Mouse (Mus musculus): ENCODE measurements at regions not wholly inside any gene's neighbourhood (a gene's known extent, or its start where the extent isn't known, plus 50 kb on each side); places are given as distances from the start of the nearest gene placed in this dataset.

DNA sequence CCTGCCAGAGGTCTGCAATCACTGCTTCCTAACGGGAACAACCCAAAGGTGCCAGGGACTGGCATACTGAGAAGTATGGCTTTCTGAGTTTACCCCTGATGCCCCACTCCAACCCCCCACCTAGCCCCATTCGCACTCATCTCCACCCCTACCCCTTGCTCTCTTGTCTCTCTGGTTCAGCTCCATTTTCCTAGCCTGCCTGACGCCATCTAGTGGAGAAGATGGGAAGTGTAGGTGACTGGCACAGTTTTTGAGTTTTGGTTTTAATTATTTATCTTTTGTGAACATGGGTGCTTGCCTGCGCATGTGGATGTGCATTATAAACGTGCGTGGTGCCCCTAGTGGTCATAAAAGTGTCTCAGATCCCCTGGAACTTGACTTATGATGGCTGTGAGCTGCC is 352.3 kb upstream of the Hs6st1 start:
- H3K4me1 ChIP-seq (replicated peaks; ENCODE audit: control insufficient read depth, insufficient read depth, low read length) = no peaks in the 10 kb centered on the region
- no peak overlapping the region for H3K27ac ChIP-seq (ENCODE audit: low read length)
- H3K27me3 ChIP-seq (replicated peaks; ENCODE audit: control insufficient read depth, insufficient read depth, low read length) = no peaks in the 10 kb centered on the region
- ATAC-seq = no peak
- H3K9ac ChIP-seq (replicated peaks; ENCODE audit: low read depth, low read length) = no peak overlapping the region
- WGBS = 64% methylated on average over 6 of the region's 6 CpGs
- no peaks in the 10 kb centered on the region for H3K9me3 ChIP-seq (ENCODE audit: control insufficient read depth, low read length)
- no peaks in the 10 kb centered on the region for H3K36me3 ChIP-seq (ENCODE audit: control insufficient read depth, insufficient read depth)
- H3K4me2 ChIP-seq (ENCODE audit: low read length) = no peak overlapping the region
- H3K4me3 ChIP-seq (replicated peaks; ENCODE audit: low read length) = no peak overlapping the region

DNA sequence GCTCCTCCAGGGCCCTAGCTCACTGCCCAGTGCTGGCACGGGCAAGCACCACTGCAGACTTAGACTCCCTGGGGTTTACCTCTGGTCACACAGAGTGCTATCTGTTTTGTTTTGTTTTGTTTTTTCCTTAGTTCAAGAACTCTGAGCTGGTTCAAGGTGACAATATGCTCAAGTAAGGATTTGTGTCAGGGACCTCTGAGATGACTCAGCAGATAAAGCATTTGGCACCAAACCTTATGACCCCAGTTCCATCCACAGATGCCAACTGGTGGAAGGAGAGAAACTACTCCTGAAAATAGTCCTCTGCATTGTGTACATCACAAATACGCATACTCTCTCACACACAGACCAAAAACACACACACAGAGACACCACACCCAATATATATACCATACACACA is 351.0 kb upstream of the Hs6st1 start:
- no peak overlapping the region for H3K4me3 ChIP-seq (replicated peaks; ENCODE audit: low read length)
- H3K27me3 ChIP-seq (replicated peaks; ENCODE audit: control insufficient read depth, insufficient read depth, low read length) = no peaks in the 10 kb centered on the region
- no peak overlapping the region for H3K9ac ChIP-seq (replicated peaks; ENCODE audit: low read depth, low read length)
- 92% methylated on average over 2 of the region's 2 CpGs for WGBS
- no peaks in the 10 kb centered on the region for H3K36me3 ChIP-seq (ENCODE audit: control insufficient read depth, insufficient read depth)
- H3K4me2 ChIP-seq (ENCODE audit: low read length) = no peak overlapping the region
- no peaks in the 10 kb centered on the region for H3K4me1 ChIP-seq (replicated peaks; ENCODE audit: control insufficient read depth, insufficient read depth, low read length)
- no peak overlapping the region for H3K27ac ChIP-seq (ENCODE audit: low read length)
- ATAC-seq = no peak
- H3K9me3 ChIP-seq (ENCODE audit: control insufficient read depth, low read length) = no peaks in the 10 kb centered on the region

DNA sequence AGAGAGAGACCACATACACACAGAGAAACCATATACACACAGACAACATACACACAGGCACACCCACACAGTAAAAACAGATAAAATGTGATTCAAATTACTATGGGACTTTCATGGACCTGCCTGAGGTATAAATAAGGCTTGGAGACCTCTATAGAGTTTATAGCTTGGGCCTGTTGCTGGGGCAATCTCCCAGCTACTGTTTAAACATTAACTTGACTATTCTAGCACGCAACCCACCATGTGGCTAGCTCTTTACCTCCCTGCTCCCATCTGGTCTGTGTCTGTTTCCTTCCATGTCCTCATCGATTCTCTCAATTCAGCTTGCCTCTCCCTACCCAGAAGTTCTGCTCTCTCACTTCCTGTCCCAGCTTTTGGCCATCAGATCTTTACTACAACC is 350.5 kb upstream of the Hs6st1 start:
- no peak for ATAC-seq
- no peak overlapping the region for H3K4me3 ChIP-seq (replicated peaks; ENCODE audit: low read length)
- H3K4me1 ChIP-seq (replicated peaks; ENCODE audit: control insufficient read depth, insufficient read depth, low read length) = no peaks in the 10 kb centered on the region
- H3K9me3 ChIP-seq (ENCODE audit: control insufficient read depth, low read length) = no peaks in the 10 kb centered on the region
- no peaks in the 10 kb centered on the region for H3K27me3 ChIP-seq (replicated peaks; ENCODE audit: control insufficient read depth, insufficient read depth, low read length)
- H3K4me2 ChIP-seq (ENCODE audit: low read length) = no peak overlapping the region
- no peaks in the 10 kb centered on the region for H3K36me3 ChIP-seq (ENCODE audit: control insufficient read depth, insufficient read depth)
- 88% methylated on average over 2 of the region's 2 CpGs for WGBS
- H3K27ac ChIP-seq (ENCODE audit: low read length) = no peak overlapping the region
- no peak overlapping the region for H3K9ac ChIP-seq (replicated peaks; ENCODE audit: low read depth, low read length)

DNA sequence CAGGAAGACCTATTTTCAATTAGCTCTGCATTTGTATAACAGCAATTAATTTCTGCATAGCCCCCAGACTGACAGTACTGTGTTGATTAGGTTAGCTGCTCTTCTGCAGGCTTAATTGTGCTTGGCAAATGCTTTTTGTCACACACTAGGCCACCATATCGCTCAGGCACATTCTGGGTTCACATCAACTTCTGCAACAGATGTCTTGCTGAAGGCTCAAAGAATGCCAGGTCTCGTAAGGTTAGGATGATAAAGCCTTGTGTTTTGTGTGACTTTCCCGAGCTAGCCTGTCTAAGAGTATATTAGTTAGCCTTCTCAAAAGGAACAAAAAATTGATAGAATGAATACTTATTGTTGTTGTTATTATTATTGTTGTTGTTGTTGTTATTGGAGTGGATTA is 348.1 kb upstream of the Hs6st1 start:
- no peaks in the 10 kb centered on the region for H3K27me3 ChIP-seq (replicated peaks; ENCODE audit: control insufficient read depth, insufficient read depth, low read length)
- no peaks in the 10 kb centered on the region for H3K9me3 ChIP-seq (ENCODE audit: control insufficient read depth, low read length)
- H3K4me1 ChIP-seq (replicated peaks; ENCODE audit: control insufficient read depth, insufficient read depth, low read length) = 0 out of 2 replicates have a peak, but pooled peaks cover 2% of the 10 kb centered on the region
- WGBS = 65% methylated on average over 3 of the region's 3 CpGs
- no peaks in the 10 kb centered on the region for H3K36me3 ChIP-seq (ENCODE audit: control insufficient read depth, insufficient read depth)
- ATAC-seq = no peak
- H3K4me2 ChIP-seq (ENCODE audit: low read length) = no peak overlapping the region
- H3K4me3 ChIP-seq (replicated peaks; ENCODE audit: low read length) = no peak overlapping the region
- no peak overlapping the region for H3K27ac ChIP-seq (ENCODE audit: low read length)
- H3K9ac ChIP-seq (replicated peaks; ENCODE audit: low read depth, low read length) = no peak overlapping the region

DNA sequence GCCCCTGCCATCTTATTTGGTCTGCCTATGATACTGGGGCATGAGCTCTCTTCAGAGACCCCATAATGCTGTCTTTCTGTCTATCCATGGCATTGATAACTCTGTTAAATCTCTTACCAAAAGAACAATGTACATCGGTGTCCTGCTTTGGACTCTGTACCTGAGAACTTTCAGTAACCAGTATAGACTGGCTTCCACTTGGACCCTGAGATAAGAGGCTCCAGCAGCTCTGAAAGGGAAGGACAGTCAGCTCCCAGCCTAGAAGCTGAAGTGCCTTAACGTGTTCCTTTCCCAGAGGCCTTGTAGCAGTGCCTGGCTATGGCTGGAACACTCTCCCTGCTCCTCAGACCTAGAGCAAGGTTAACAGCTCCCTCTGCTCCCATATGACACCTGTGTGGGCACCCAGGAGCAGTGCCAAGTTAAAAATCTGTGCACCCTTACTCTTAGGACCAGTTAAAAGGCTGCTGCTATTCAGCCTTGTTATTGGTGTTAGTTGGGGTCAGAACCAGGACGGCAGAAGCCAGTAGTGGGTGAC is 343.8 kb upstream of the Hs6st1 start:
- 0 out of 2 replicates have a peak, but pooled peaks cover 2% of the 10 kb centered on the region for H3K4me1 ChIP-seq (replicated peaks; ENCODE audit: control insufficient read depth, insufficient read depth, low read length)
- H3K4me2 ChIP-seq (ENCODE audit: low read length) = no peak overlapping the region
- H3K27me3 ChIP-seq (replicated peaks; ENCODE audit: control insufficient read depth, insufficient read depth, low read length) = no peaks in the 10 kb centered on the region
- 85% methylated on average over 3 of the region's 3 CpGs for WGBS
- H3K9ac ChIP-seq (replicated peaks; ENCODE audit: low read depth, low read length) = no peak overlapping the region
- H3K4me3 ChIP-seq (replicated peaks; ENCODE audit: low read length) = no peak overlapping the region
- H3K36me3 ChIP-seq (ENCODE audit: control insufficient read depth, insufficient read depth) = no peaks in the 10 kb centered on the region
- H3K27ac ChIP-seq (ENCODE audit: low read length) = no peak overlapping the region
- no peak for ATAC-seq
- H3K9me3 ChIP-seq (ENCODE audit: control insufficient read depth, low read length) = no peaks in the 10 kb centered on the region

DNA sequence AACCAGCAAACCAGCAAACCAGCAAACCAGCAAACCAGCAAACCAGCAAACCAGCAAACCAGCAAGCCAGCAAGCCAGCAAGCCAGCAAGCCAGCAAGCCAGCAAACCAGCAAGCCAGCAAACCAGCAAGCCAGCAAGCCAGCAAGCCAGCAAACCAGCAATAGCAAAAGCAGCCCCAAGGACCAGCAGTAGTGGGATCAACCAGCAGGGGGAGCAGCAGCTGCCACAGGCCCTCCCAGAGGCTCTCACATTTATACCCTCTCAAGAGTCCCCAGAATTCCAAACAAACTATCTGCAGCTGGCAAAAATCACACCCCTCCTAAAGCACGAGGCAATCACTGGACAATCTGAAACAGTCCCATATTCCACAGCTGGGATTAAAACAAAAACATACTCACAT is 341.6 kb upstream of the Hs6st1 start:
- WGBS = 29% methylated on average over 1 of the region's 1 CpGs
- H3K27me3 ChIP-seq (replicated peaks; ENCODE audit: control insufficient read depth, insufficient read depth, low read length) = no peaks in the 10 kb centered on the region
- no peak overlapping the region for H3K9ac ChIP-seq (replicated peaks; ENCODE audit: low read depth, low read length)
- ATAC-seq = no peak
- no peak overlapping the region for H3K4me3 ChIP-seq (replicated peaks; ENCODE audit: low read length)
- no peaks in the 10 kb centered on the region for H3K36me3 ChIP-seq (ENCODE audit: control insufficient read depth, insufficient read depth)
- no peaks in the 10 kb centered on the region for H3K9me3 ChIP-seq (ENCODE audit: control insufficient read depth, low read length)
- H3K4me1 ChIP-seq (replicated peaks; ENCODE audit: control insufficient read depth, insufficient read depth, low read length) = 0 out of 2 replicates have a peak, but pooled peaks cover 2% of the 10 kb centered on the region
- H3K27ac ChIP-seq (ENCODE audit: low read length) = no peak overlapping the region
- H3K4me2 ChIP-seq (ENCODE audit: low read length) = no peak overlapping the region

DNA sequence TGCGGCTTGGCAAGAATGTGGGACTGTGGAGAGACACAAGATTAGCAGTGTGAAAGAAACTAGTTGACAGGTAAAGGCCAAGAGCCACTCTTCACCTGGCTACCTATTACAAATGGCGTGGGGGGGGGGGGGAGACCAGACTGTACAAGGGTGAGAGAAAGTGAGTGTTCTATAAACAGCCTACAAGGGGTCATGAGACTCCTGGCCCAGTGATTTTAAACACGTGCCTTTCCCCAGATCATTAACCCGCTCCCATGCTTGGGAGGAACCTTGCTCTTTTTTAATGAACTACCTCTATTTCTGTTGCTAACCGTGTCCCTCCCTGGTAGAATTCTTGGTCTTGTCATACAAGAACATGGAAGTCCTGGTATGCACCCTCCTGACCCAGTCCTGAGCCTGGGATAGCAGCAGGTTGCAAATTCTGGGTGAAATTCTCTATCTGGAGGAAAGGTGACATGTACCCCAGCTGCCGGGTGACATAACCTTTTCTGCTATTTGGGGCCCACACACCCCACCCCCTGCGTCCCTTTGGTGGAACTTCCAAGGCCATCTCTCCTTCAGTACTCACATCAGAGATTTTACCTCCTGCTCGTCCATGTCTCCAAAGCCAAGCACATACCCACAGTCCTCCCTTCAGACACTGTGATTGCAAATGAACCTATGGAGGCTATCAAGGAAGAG is 340.8 kb upstream of the Hs6st1 start:
- Histone ChIP-seq H3K27ac (ENCODE audit: low read length) (no peak overlapping the region), H3K9ac (replicated peaks; ENCODE audit: low read depth, low read length) (no peak overlapping the region), H3K9me3 (ENCODE audit: control insufficient read depth, low read length) (no peaks in the 10 kb centered on the region), H3K4me2 (ENCODE audit: low read length) (no peak overlapping the region), H3K36me3 (ENCODE audit: control insufficient read depth, insufficient read depth) (no peaks in the 10 kb centered on the region), H3K4me3 (replicated peaks; ENCODE audit: low read length) (no peak overlapping the region), H3K4me1 (replicated peaks; ENCODE audit: control insufficient read depth, insufficient read depth, low read length) (0 out of 2 replicates have a peak, but pooled peaks cover 2% of the 10 kb centered on the region), H3K27me3 (replicated peaks; ENCODE audit: control insufficient read depth, insufficient read depth, low read length) (no peaks in the 10 kb centered on the region)
- no peak for ATAC-seq
- 91% methylated on average over 8 of the region's 8 CpGs for WGBS

DNA sequence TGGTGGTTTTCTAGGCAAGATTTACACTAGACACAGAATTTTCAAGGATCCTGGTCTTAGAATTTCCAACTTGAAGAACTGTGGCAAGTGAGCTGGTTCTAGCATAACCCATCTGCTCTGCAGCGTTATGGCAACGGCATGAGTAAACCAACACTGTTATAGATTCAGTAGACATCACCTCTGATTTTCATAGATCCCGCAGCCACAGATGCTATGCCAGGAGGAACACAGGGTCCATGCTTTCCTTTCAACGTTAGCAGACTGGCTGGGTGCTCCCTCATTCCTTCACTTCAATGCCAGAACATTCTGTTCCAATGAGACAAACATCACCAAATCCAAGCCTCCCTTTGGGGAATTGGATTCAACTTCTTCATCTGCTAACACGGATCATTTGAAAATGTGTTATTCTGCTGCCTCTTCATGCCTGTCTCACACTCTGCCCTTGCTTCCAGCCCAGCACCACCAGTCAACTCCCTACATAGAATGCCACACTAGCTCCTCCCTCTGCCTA is 338.4 kb upstream of the Hs6st1 start:
- no peaks in the 10 kb centered on the region for H3K4me1 ChIP-seq (replicated peaks; ENCODE audit: control insufficient read depth, insufficient read depth, low read length)
- no peak overlapping the region for H3K4me3 ChIP-seq (replicated peaks; ENCODE audit: low read length)
- no peaks in the 10 kb centered on the region for H3K36me3 ChIP-seq (ENCODE audit: control insufficient read depth, insufficient read depth)
- 76% methylated on average over 5 of the region's 5 CpGs for WGBS
- ATAC-seq = peak; percentile 52
- H3K27ac ChIP-seq (ENCODE audit: low read length) = no peak overlapping the region
- no peaks in the 10 kb centered on the region for H3K27me3 ChIP-seq (replicated peaks; ENCODE audit: control insufficient read depth, insufficient read depth, low read length)
- H3K9ac ChIP-seq (replicated peaks; ENCODE audit: low read depth, low read length) = no peak overlapping the region
- no peak overlapping the region for H3K4me2 ChIP-seq (ENCODE audit: low read length)
- no peaks in the 10 kb centered on the region for H3K9me3 ChIP-seq (ENCODE audit: control insufficient read depth, low read length)

DNA sequence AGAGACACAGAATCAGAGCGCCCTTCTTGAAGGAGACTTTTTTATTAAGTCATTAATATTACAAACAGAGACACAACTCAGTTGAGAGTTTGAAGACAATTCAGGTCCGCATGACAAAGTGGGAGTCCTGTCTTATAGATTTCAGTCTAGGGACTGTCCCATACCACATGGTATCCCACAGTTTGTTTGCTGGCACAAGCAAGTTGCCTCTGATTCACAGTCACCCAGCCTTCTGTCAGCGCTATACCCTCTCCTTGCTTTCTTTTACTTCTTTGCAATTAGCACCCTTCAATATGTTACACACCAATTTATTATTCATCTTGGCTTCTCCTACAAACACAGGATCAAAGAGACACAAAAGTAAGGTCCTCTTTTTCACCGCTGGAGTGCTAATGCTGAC is 337.9 kb upstream of the Hs6st1 start:
- Histone ChIP-seq H3K9me3 (ENCODE audit: control insufficient read depth, low read length) (no peaks in the 10 kb centered on the region), H3K4me3 (replicated peaks; ENCODE audit: low read length) (no peak overlapping the region), H3K9ac (replicated peaks; ENCODE audit: low read depth, low read length) (no peak overlapping the region), H3K27me3 (replicated peaks; ENCODE audit: control insufficient read depth, insufficient read depth, low read length) (no peaks in the 10 kb centered on the region), H3K4me1 (replicated peaks; ENCODE audit: control insufficient read depth, insufficient read depth, low read length) (no peaks in the 10 kb centered on the region), H3K36me3 (ENCODE audit: control insufficient read depth, insufficient read depth) (no peaks in the 10 kb centered on the region), H3K4me2 (ENCODE audit: low read length) (no peak overlapping the region), H3K27ac (ENCODE audit: low read length) (no peak overlapping the region)
- WGBS = 60% methylated on average over 4 of the region's 4 CpGs
- ATAC-seq = peak; percentile 66

All from forebrain, embryonic 16.5 days (tissue).